Mouse (Mus musculus) MEL (cell line): ENCODE measurements around the gene Rpl22l1. TPM values are rescaled to one million over a fixed set of nuclear protein-coding genes. Genes with fewer than 3 reads are reported as not detected.

ENCODE experiments used
- DNase-seq: peaks from one replicate; pipeline ENCODE4 v3.0.0; 2011; ENCODE audit warnings: low read depth, low spot score
- H3K27ac ChIP-seq: 2 replicates; pipeline ENCODE4 v1.5.1; 2012; ENCODE audit warnings: low read depth, mild to moderate bottlenecking, control low read depth, low read length, moderate library complexity; ENCODE audit not compliant: control insufficient read depth
- H3K27me3 ChIP-seq, 2 experiments: fragments of 150-350 bp in 1 of 2; sonication (generic) in 1 of 2; 2 replicates each; pipeline ENCODE4 v1.6.1; 2012; ENCODE audit warnings: low read length in 2 of 2, mild to moderate bottlenecking in 2 of 2, improper control_type of control experiment in 1 of 2, moderate library complexity in 1 of 2; ENCODE audit not compliant: insufficient read depth in 2 of 2, control insufficient read depth in 1 of 2
- H3K36me3 ChIP-seq, 2 experiments: 2 replicates each; pipeline ENCODE4 v1.6.1; 2012 to 2014; ENCODE audit warnings: low read length in 2 of 2, improper control_type of control experiment in 1 of 2, inconsistent platforms in 1 of 2, mild to moderate bottlenecking in 1 of 2; ENCODE audit not compliant: insufficient read depth in 2 of 2, control insufficient read depth in 1 of 2
- H3K4me1 ChIP-seq, 2 experiments: fragments of 150-350 bp in 1 of 2; sonication (generic) in 1 of 2; 2 replicates each; pipeline ENCODE4 v1.6.1; 2012; ENCODE audit warnings: low read length in 2 of 2, improper control_type of control experiment in 1 of 2, mild to moderate bottlenecking in 1 of 2; ENCODE audit not compliant: insufficient read depth in 2 of 2, control insufficient read depth in 1 of 2
- H3K4me3 ChIP-seq, 2 experiments: fragments of 150-350 bp in 1 of 2; sonication (generic) in 1 of 2; 2 replicates each; pipeline ENCODE4 v1.5.1; 2012; ENCODE audit warnings: low read depth in 2 of 2, low read length in 2 of 2, mild to moderate bottlenecking in 2 of 2, moderate library complexity in 2 of 2, control low read depth in 1 of 2, improper control_type of control experiment in 1 of 2; ENCODE audit not compliant: control insufficient read depth in 1 of 2, insufficient read depth in 1 of 2
- H3K79me2 ChIP-seq: 2 replicates; pipeline ENCODE4 v1.6.1; 2012; ENCODE audit warnings: mild to moderate bottlenecking, low read length, moderate library complexity; ENCODE audit not compliant: control insufficient read depth, poor library complexity, insufficient read depth
- H3K9ac ChIP-seq: 2 replicates; pipeline ENCODE4 v1.6.1; 2012; ENCODE audit warnings: low read depth, mild to moderate bottlenecking, control low read depth, low read length, moderate library complexity; ENCODE audit not compliant: control insufficient read depth, poor library complexity, severe bottlenecking
- H3K9me3 ChIP-seq: fragments of 150-350 bp; sonication (generic); replicated peaks from 2 replicates; pipeline ENCODE4 v1.6.1; 2012; ENCODE audit warnings: mild to moderate bottlenecking, low read length, improper control_type of control experiment, moderate library complexity; ENCODE audit not compliant: insufficient read depth
- CHD1 ChIP-seq: IDR thresholded peaks from 2 replicates; pipeline ENCODE4 v1.6.1; 2012; ENCODE audit warnings: low read depth, mild to moderate bottlenecking, inconsistent platforms, low read length, improper control_type of control experiment
- CHD2 ChIP-seq: IDR thresholded peaks from 2 replicates; pipeline ENCODE4 v1.6.1; 2011; ENCODE audit warnings: low read length, improper control_type of control experiment
- CTCF ChIP-seq, 3 experiments: IDR thresholded peaks in 2 of 3; conservative IDR thresholded peaks in 1 of 3; 2 replicates each; pipeline ENCODE4 v1.5.1; 2011 to 2012; ENCODE audit warnings: low read length in 3 of 3, low read depth in 2 of 3, mild to moderate bottlenecking in 2 of 3, improper control_type of control experiment in 1 of 3, inconsistent platforms in 1 of 3, mixed read lengths in 1 of 3, moderate library complexity in 1 of 3; ENCODE audit not compliant: control insufficient read depth in 1 of 3, insufficient read depth in 1 of 3, poor library complexity in 1 of 3, severe bottlenecking in 1 of 3
- E2F4 ChIP-seq: IDR thresholded peaks from 2 replicates; pipeline ENCODE4 v1.6.1; 2011; ENCODE audit warnings: low read depth, low read length, improper control_type of control experiment, borderline replicate concordance
- ELF1 ChIP-seq: IDR thresholded peaks from 2 replicates; pipeline ENCODE4 v1.6.1; 2014; ENCODE audit warnings: low read depth, mild to moderate bottlenecking, inconsistent platforms, low read length, improper control_type of control experiment, moderate library complexity
- EP300 ChIP-seq, 2 experiments: IDR thresholded peaks; 2 replicates each; pipeline ENCODE4 v1.6.1; 2011; ENCODE audit warnings: improper control_type of control experiment in 2 of 2, low read length in 2 of 2, low read depth in 1 of 2, mild to moderate bottlenecking in 1 of 2
- ETS1 ChIP-seq: IDR thresholded peaks from 2 replicates; pipeline ENCODE4 v1.6.1; 2012; ENCODE audit warnings: low read depth, mild to moderate bottlenecking, inconsistent platforms, low read length, improper control_type of control experiment, moderate library complexity
- GATA1 ChIP-seq: IDR thresholded peaks from 2 replicates; pipeline ENCODE4 v1.6.1; 2011; ENCODE audit warnings: low read depth, low read length, improper control_type of control experiment
- JUND ChIP-seq: IDR thresholded peaks from 2 replicates; pipeline ENCODE4 v1.6.1; 2011; ENCODE audit warnings: low read depth, mild to moderate bottlenecking, improper control_type of control experiment, low read length
- KAT2A ChIP-seq: conservative IDR thresholded peaks from 2 replicates; pipeline ENCODE4 v1.6.1; 2012; ENCODE audit warnings: low read depth, low read length, improper control_type of control experiment, inconsistent platforms
- MAFK ChIP-seq: IDR thresholded peaks from 2 replicates; pipeline ENCODE4 v1.6.1; 2011; ENCODE audit warnings: low read depth, mild to moderate bottlenecking, low read length, improper control_type of control experiment, borderline replicate concordance
- MAZ ChIP-seq: IDR thresholded peaks from 2 replicates; pipeline ENCODE4 v1.6.1; 2012; ENCODE audit warnings: low read depth, mild to moderate bottlenecking, inconsistent platforms, low read length, improper control_type of control experiment
- MEF2A ChIP-seq: IDR thresholded peaks from 2 replicates; pipeline ENCODE4 v1.6.1; 2014; ENCODE audit warnings: low read depth, mild to moderate bottlenecking, inconsistent platforms, low read length, improper control_type of control experiment; ENCODE audit not compliant: poor library complexity, insufficient replicate concordance, severe bottlenecking; ENCODE audit errors: extremely low read depth
- MXI1 ChIP-seq: IDR thresholded peaks from 2 replicates; pipeline ENCODE4 v1.6.1; 2011; ENCODE audit warnings: mild to moderate bottlenecking, low read depth, low read length, improper control_type of control experiment
- MYC ChIP-seq: IDR thresholded peaks from 2 replicates; pipeline ENCODE4 v1.6.1; 2011; ENCODE audit warnings: low read depth, mild to moderate bottlenecking, low read length, improper control_type of control experiment, moderate library complexity
- NELFE ChIP-seq: IDR thresholded peaks from 2 replicates; pipeline ENCODE4 v1.6.1; 2011; ENCODE audit warnings: low read depth, low read length, improper control_type of control experiment
- NRF1 ChIP-seq: IDR thresholded peaks from 2 replicates; pipeline ENCODE4 v1.6.1; 2014; ENCODE audit warnings: low read depth, mild to moderate bottlenecking, inconsistent platforms, low read length, improper control_type of control experiment, moderate library complexity; ENCODE audit not compliant: poor library complexity, insufficient read depth, severe bottlenecking
- POLR2A ChIP-seq, 2 experiments: IDR thresholded peaks; 2 replicates each; pipeline ENCODE4 v1.6.1; 2011 to 2012; ENCODE audit warnings: low read length in 2 of 2, mild to moderate bottlenecking in 2 of 2, control low read depth in 1 of 2, improper control_type of control experiment in 1 of 2, low read depth in 1 of 2, moderate library complexity in 1 of 2; ENCODE audit not compliant: control insufficient read depth in 1 of 2, insufficient read depth in 1 of 2, poor library complexity in 1 of 2
- POLR2AphosphoS5 ChIP-seq: IDR thresholded peaks from 2 replicates; pipeline ENCODE4 v1.6.1; 2012; ENCODE audit warnings: low read depth, borderline replicate concordance, mild to moderate bottlenecking, inconsistent platforms, low read length, moderate library complexity, mixed read lengths
- RAD21 ChIP-seq: IDR thresholded peaks from 2 replicates; pipeline ENCODE4 v1.6.1; 2011; ENCODE audit warnings: mild to moderate bottlenecking, low read depth, low read length, improper control_type of control experiment
- RCOR1 ChIP-seq: IDR thresholded peaks from 2 replicates; pipeline ENCODE4 v1.6.1; 2012; ENCODE audit warnings: low read depth, mild to moderate bottlenecking, inconsistent platforms, low read length, improper control_type of control experiment
- TAL1 ChIP-seq: IDR thresholded peaks from 2 replicates; pipeline ENCODE4 v1.6.1; 2012; ENCODE audit warnings: mild to moderate bottlenecking, inconsistent platforms, low read length, moderate library complexity, mixed read lengths
- TBP ChIP-seq: IDR thresholded peaks from 2 replicates; pipeline ENCODE4 v1.8.0; 2011; ENCODE audit warnings: low read depth, low read length, improper control_type of control experiment
- UBTF ChIP-seq: IDR thresholded peaks from 2 replicates; pipeline ENCODE4 v1.6.1; 2012; ENCODE audit warnings: low read depth, mild to moderate bottlenecking, inconsistent platforms, low read length, improper control_type of control experiment, moderate library complexity, borderline replicate concordance; ENCODE audit not compliant: insufficient read depth
- USF1 ChIP-seq: IDR thresholded peaks from 2 replicates; pipeline ENCODE4 v1.6.1; 2014; ENCODE audit warnings: low read depth, mild to moderate bottlenecking, inconsistent platforms, low read length, improper control_type of control experiment, moderate library complexity
- ZC3H11A ChIP-seq: IDR thresholded peaks from 2 replicates; pipeline ENCODE4 v1.6.1; 2012; ENCODE audit warnings: low read depth, mild to moderate bottlenecking, inconsistent platforms, low read length, improper control_type of control experiment
- ZKSCAN1 ChIP-seq: IDR thresholded peaks from 2 replicates; pipeline ENCODE4 v1.6.1; 2012; ENCODE audit warnings: low read depth, mild to moderate bottlenecking, inconsistent platforms, low read length, improper control_type of control experiment, moderate library complexity
- polyA plus RNA-seq, 2 experiments: library from polyadenylated mRNA; stranded (reverse) in 1 of 2; unstranded in 1 of 2; fragments of >175 nt in 1 of 2; fragments of >200 nt in 1 of 2; gene quantifications; 2 replicates each; pipeline versions ENCODE4 v1.2.1 to v1.2.4; 2012; ENCODE audit warnings: low replicate concordance in 2 of 2, low read depth in 1 of 2; ENCODE audit not compliant: insufficient read length in 2 of 2, insufficient read depth in 1 of 2, missing spikeins in 1 of 2
- total RNA-seq: library from RNA; depleted of rRNA; stranded (reverse); fragments of 300-350 nt; gene quantifications from 2 replicates; pipeline ENCODE4 v1.2.3, GENCODE M21; 2012

Rpl22l1 gene
- total and polyA plus RNA-seq, 3 experiments, result 84.5 to 97.8 TPM; not detected in 1

DNA sequence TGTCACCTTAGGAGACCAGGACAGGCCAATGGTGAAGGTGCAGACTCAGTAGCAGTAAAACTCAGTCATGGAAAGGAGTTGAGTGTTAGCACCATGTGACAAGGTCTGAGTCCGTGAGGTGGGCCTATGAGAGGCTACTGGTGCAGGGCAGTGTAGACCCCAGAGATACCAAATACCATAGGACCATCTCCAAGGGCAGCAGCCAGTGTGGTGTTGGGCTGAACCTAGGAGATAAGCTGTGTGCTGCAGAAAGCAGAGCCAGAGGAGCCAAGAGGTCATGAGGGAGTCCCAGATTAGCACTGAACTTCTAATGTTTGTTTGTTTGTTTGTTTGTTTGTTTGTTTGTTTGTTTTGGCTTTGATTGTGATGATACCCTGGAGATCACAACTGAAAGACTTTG lies 28.7 kb upstream of the Rpl22l1 start:
- no peaks in the 10 kb centered on the region; the same call in 1 of the 2 replicates for H3K79me2 ChIP-seq
- no peak for DNase-seq
- H3K9me3 ChIP-seq, result no peaks in the 10 kb centered on the region
- H3K27ac ChIP-seq, result peak overlapping the region; percentile 78
- no peak overlapping the region for H3K4me3 ChIP-seq
- H3K36me3 ChIP-seq, result peaks cover 0 to 17% of the 10 kb centered on the region in 2 experiments; a peak in 2 of 4 replicates
- TF ChIP-seq JUND (no peak), ETS1 (no peak), TAL1 (no peak), USF1 (no peak), MAZ (no peak), MYC (no peak), TBP (no peak), RAD21 (no peak), MAFK (no peak), MEF2A (no peak), CHD1 (no peak), RCOR1 (no peak), NRF1 (no peak), KAT2A (no peak), E2F4 (no peak), EP300 (IDR thresholded peaks at IDR 0.05; ENCODE audit: low read depth in 1 of 2, low read length in 2 of 2) (no peak), ELF1 (no peak)
- peaks cover 6 to 16% of the 10 kb centered on the region in 2 experiments for H3K4me1 ChIP-seq
- no peaks in the 10 kb centered on the region for H3K27me3 ChIP-seq
- no peak overlapping the region for H3K9ac ChIP-seq

DNA sequence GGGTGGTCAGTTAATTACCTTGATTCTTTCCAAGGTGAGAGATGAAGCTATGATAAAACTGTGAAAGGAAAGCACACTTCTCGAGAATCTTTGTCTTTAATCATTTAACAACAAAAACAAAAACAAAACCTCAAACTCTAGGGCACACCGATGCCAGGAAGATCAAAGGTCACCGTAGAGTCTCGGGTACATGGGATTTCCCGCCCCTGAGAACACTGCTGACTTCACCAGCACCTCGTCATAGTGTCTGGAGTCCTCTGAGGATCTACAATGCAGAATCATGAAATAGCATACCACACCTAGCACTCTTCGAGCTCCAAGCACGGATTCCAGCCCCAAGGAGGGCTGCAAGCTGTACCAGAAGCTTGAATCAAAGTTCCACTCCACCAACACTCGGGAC lies 24.7 kb upstream of the Rpl22l1 start:
- H3K36me3 ChIP-seq, result peaks cover 0 to 18% of the 10 kb centered on the region in 2 experiments; a peak in 2 of 4 replicates
- no peaks in the 10 kb centered on the region; the same call in 1 of the 2 replicates for H3K79me2 ChIP-seq
- no peak overlapping the region for H3K9ac ChIP-seq
- no peak overlapping the region for H3K27ac ChIP-seq
- peaks cover 6 to 20% of the 10 kb centered on the region in 2 experiments for H3K4me1 ChIP-seq
- no peaks in the 10 kb centered on the region for H3K9me3 ChIP-seq
- TF ChIP-seq USF1 (no peak), E2F4 (no peak), MXI1 (no peak), ETS1 (no peak), UBTF (no peak), RAD21 (no peak), CTCF (IDR thresholded peaks at IDR 0.05 in 2 of 3, conservative IDR thresholded peaks at IDR 0.05 in 1 of 3; ENCODE audit: control insufficient read depth in 1 of 3, insufficient read depth in 1 of 3, low read depth in 2 of 3, low read length in 3 of 3, poor library complexity in 1 of 3, severe bottlenecking in 1 of 3) (no peak), CHD1 (no peak), RCOR1 (no peak), GATA1 (no peak), NELFE (no peak), ZC3H11A (no peak), ZKSCAN1 (no peak), CHD2 (no peak), POLR2A (IDR thresholded peaks at IDR 0.05; ENCODE audit: control insufficient read depth in 1 of 2, insufficient read depth in 1 of 2, low read depth in 1 of 2, low read length in 2 of 2, poor library complexity in 1 of 2) (no peak), POLR2AphosphoS5 (no peak), NRF1 (no peak), TAL1 (no peak), MEF2A (no peak), TBP (no peak)
- no peak for DNase-seq
- no peaks in the 10 kb centered on the region for H3K27me3 ChIP-seq
- no peak overlapping the region for H3K4me3 ChIP-seq
